Mouse (Mus musculus) ovary, postnatal 14 days (tissue): ENCODE measurements around the gene Nf1.

Experiments
- DNase-seq: peaks from one replicate; pipeline ENCODE4 v3.0.0; 2022; ENCODE audit warnings: low spot score

Nf1 gene

DNA sequence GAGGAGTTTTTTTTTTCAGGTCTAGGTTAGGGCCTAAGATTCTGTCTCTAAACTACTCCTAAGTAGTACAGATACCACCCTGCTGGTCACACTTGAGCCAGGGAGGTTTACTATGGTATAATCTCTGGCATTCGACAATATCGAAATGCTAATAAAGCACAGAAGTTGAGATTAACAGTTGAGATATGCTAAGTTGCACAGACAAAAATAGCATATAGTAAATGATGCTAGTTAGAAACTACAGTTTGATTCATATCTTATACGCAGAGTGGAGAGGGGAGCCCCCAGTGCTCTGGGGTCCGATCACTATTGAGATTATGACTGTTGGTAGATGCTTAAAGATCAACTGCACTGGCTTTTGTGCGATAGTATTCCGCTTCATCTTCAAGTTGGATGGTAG is 189.7 kb downstream of the Nf1 start:
- DNase-seq = no peak

DNA sequence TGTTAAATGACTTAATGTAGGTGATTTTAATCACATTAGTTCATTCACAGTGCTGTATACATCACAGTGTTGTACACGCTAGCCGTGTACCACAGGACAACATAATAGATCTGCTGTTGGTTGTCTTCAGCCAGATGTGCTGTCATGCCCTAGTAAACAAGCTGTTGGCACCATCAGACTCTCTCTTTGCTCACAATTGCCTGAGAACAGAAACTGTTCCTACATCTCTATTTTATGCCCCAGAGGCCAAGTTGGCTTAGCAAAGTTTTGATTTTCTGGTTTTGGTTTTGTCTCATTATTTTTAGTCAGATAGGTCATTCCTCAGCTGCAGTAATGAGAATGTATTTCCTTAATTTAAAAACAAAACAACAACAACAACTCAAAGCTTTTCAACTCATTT is 190.2 kb downstream of the Nf1 start:
- DNase-seq = no peak

DNA sequence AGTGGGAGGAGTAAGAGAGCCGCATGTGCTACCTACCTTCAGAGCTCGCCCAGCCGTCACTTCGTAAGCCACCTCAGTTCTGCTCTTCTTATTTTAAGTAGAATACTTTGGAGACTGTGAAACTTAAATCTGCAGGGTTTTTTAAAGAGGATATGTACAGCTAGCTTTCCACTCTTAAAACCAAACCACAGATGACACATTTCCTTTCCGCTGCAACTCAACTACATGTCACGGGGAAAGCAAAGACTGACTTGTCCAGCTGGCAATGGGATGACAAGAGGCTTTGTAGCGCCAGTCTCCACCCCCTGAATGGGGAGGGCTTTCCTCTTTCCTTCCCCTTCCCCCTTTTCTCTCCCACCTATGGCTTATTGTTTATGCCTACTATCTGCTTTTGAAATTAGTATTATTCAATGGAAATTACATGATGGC is 190.9 kb downstream of the Nf1 start, which contains the start of the genes Evi2 and Evi2a:
Evi2 (minus strand) TSS at position 257 of the 429 bp plus-strand sequence.
Evi2a (minus strand) TSS at position 277 of the 429 bp plus-strand sequence.
- DNase-seq = no peak

DNA sequence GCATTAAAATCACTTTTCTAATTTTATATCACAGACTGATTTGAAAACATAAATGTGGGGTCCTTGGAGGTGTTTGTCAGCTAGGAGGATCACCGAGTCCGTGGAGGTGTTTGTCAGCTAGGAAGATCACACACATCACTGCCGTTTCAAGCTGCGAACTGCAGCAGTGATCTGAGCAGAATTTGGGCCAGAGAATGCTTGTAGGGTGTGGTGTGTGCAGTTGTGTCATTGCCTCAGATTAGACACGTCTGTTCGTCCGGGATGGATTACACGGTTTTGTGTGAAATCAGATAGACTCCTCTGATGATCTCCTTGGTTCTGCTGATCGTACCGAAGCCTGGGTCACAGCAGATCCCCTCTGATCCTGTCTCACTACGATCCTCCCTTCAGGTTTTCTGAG is 191.3 kb downstream of the Nf1 start:
- DNase-seq = no peak

DNA sequence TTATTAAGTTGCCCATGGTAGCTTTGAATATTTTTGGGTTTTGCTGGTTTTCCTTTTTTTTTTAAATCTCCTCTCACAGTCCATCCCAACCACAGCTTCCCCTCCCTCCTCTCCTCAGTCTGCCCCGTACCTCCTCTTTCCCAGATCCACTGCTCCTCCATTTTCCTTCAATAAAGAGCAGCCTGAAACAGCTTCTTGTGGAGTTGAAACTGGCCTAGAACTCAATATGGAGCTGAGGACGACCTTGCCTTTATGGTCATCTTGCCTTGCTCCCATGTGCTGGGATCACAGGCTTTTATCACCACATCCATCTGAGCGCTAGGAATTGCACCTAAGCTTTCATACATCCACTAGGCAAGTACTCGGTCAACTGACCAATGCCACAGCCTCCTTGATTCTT is 192.0 kb downstream of the Nf1 start:
- no peak for DNase-seq

DNA sequence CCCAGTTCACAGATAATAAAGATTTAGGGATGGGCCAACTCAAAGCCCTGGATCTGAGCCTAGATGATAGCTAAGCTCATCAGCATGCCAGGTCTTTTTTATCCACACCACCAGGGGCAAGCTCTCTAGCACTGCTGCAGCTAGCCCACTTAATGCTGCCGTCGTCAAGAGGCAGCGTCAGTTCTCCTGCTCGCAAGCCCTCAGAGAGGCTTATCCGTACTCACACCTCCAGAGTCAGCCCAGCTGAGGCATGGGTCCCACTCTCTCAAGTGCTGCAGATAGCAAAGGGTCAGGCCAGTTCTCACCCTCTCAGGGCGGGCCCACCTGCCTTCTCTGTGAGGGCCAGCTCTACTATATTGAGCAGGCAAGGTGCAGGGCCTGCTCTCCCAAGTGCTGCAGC is 193.8 kb downstream of the Nf1 start:
- no peak for DNase-seq

DNA sequence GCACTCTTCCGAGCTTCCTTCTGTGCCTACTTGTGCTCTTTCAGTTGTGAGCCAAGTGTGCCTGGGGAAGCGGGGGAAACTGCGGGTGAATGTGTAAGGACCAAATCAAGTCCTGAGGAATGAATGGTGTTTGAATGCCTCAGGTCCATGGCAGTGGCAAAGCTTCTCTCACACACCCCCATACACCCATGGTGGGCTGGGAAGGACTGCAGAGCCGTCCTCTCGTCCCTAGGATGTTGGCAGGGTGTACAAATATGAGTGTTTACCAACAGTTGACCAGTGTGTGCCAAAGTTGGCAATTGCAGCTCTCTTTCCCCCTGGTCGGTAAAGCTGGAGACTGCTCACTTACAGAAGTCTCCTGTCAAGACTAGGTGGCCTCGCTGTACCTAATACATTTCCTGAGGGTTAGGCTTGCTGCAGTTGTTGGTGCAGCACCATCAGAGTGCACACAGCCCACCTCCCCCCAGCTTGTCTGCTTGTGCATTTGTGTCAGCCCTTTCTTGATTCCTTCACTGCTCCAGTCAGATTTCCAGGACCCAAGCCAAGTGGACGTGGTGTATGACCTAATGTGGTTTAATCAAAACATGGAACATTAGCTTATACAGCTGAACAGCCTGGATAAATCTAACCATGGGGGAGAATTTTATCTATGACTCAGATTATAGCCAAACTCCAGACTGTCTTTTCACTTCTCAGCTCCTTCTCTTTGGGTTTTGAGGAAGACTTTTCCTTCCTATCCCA is 194.6 kb downstream of the Nf1 start:
- no peak for DNase-seq

DNA sequence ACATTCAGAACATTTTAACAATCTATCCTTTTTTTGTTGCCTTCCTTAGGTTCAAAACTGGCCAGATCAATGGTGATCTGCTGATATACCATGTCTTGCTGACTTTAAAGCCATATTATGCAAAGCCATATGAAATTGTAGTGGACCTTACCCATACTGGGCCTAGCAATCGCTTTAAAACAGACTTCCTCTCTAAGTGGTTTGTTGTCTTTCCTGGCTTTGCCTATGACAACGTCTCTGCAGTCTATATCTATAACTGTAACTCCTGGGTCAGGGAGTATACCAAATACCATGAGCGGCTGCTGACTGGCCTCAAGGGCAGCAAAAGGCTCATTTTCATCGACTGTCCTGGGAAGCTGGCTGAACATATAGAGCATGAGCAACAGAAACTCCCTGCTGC is 196.1 kb downstream of the Nf1 start:
- no peak for DNase-seq

DNA sequence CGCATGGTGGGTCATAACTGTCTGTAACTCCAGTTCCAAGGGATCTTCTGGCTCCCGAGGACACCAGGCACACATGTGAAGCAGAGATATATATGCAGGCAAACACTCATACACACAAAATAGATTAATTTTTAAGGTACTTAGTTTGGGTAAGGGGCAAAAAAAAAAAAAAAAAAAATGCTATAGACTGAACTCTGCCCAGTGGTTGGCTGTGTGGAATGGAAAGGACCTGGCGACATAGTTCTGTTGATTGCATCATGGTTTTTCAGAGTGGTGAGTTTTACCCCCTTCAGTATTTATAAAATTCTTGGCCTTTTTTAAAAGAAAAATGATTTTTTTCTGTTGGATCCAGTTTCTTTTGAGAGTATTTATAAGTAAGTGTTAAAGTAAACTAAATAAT is 196.8 kb downstream of the Nf1 start:
- no peak for DNase-seq

DNA sequence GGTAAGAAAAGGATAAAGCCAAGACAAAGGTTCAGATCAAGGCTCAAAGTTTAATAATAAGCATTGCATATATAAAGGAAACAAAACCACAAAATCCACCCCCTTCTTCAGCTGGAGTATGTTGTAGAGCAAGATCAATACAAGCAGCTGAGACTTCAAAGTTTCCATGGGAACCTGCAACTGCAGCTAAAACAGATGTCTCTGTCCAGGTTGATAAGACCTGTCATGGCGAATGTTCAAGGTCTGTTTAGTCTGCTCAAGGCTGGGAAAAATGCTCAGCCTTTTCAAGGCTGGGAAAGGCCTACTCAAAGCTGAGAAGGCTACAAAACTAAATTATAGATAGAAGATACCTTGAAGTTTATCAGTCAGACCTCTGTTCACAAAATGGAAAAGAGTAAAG is 213.1 kb downstream of the Nf1 start:
- no peak for DNase-seq

DNA sequence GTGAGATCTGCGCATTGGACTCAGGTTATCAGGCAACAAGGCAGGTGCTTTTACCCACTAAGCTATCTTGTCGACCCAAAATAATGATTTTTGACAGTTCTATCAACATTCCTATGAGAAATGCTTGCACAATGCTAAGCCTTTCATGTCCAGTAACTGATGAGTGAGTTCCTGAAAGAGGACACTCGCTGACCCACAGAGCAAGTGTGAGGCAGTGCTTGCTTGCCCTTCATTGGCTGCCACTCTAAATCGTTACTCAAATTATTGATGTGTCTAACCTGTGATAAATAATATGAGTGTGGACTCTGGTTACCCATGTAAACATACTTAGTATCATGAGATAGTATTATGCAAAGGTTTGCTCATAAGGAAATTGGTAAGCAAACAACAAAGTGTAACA is 221.0 kb downstream of the Nf1 start:
- no peak for DNase-seq

DNA sequence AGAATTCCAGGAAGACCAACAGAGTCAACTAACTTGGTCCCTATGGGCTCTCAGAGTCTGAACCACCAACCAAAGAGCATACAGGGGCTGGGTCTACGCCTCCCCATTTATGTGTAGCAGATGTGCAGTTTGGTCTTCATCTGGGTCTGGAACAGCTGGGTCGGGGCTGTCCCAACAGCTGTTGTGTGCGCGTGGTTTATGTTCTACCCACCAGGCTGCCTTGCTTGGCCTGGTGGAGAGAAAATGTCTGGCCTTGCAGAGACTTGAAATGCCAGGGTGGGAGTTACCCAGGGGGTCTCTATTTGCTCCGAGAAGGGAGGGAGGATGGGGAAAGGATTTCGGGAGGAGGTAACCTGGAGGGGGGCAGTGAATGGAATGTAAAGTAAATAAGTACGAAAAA is 224.0 kb downstream of the Nf1 start:
- DNase-seq = no peak

DNA sequence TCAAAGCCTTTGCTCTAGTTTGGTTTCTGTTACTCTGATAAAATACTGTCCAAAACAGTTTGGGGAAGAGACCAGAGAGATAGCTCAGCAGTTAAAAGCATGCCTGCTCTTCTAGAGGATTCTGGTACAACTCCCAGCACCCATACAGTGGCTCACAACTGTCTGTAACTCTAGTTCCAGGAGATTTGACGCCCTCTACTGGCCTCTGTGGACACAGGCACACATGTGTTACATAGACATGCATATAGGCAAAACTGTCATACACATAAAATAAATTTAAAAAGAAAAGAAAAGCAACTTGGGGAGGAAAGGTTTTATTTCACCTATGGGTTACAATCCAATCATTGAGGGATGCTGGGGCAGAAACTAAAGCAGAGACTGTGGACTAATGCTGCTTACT is 227.5 kb downstream of the Nf1 start:
- DNase-seq = no peak

DNA sequence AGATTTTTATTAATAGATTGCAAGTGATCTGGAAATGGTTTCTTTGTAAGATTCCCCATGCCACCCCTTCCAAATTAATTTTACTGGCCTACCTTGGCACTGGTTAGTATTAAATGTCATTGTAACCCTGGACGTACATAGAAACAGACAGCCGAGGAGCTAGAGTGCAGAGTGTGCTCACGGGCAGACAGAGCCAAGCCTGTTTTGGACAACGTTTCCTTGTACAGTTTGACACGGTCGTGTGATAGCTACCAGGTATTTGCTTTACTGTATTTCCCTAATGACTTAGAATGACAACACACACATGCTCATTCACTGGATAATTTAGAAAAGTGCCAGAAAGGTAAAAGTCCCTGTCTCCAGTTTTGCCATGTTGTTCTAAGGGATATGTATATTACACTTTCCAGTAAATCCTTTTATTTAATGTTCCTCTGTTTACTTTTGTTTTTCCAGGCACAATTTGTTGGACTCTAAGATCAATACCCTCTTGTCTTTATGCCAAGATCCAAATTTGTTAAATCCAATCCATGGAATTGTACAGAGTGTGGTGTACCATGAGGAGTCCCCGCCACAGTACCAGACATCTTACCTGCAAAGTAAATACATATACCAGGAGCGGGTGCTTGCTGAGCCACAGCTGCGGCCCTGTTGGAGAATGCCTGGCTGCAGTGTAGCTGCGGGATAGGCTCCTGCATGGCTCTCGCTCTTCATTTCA is 228.9 kb downstream of the Nf1 start:
- no peak for DNase-seq

DNA sequence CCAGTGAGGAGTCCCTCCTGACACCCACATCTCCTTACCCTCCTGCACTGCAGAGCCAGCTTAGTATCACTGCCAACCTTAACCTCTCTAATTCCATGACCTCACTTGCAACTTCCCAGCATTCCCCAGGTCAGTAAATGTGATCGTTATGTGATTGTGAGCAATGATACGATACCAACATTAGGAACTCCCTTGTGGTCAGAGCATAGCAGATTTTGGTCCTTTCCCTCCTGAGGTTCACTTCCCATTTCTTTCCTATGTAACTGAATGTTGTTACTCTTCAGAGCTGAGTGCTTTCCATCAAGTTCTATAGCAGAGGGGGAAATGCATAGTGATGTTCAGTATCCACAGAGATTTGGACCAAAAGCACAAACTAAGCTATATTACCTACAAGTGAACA is 230.8 kb downstream of the Nf1 start:
- no peak for DNase-seq

DNA sequence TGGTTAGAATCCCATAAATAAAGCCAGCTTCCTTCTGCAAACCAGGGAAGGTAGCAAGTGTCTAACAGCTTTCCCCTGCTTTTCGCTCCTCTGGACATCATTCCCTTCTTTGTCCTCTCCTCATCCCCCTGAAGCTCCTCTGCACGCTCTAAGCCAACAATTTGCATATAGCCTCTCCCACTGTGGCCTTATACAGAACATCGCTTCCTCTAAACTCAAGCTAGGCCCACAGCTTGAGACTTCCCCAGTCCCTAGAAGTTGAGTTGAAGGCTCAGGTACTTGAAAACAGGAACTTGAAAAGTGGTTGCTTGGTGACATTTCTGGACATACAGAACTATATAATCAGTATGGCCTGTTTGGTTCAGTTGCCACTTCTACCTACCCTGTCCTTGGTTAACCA is 234.3 kb downstream of the Nf1 start:
- DNase-seq = no peak

DNA sequence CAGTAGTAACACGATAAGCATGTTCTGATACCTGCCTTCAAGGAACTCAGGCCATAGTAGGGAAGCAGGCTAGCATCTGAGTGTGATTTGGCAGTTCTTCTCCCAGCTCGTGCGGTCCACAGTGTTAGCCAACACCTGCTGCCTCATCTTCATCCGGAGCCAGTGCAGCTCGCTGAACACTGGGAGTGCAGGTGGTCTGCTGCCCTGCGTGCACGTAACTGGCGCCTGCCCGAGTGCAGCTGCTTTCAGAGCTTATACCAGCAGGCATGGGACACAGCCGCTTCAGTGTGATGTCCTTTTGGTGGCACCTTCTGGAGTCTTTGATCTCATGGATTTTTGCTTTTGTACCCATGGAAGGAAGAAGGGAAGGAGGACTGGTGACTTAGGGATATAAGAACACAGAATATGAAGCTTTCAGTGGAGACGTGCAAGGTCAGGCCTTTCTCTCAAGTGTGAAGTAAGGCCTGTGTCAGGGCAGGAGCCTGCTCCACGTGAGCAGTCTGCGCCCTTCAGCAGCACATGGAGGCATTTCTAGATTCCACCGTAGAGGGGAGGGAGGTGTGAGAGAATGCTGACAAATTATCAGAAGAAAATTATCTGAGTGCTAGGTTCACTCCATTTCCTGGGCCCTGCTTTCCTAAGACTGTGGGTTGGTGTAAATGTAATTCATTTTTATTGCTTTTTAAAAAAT is 236.0 kb downstream of the Nf1 start:
- no peak for DNase-seq

DNA sequence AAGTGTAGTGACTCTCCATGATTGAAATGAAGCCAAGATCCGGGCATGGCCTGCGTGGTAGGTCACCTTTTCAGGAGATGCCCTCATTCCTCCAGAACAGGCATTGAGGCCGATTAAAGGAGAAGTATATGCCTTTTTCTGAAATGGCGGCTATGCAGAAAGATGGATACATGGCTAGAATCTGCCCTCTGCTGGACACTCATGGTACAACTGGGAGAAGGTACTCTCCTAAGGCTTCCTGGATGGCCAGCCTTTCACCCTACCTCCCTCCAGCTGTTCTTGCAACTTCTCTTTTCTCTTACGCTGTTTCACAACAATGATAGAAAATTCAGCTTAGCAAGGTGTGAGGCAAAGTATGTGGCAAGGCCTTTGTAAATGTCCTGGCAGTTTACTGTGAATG is 238.2 kb downstream of the Nf1 start:
- DNase-seq = peak; percentile 72

DNA sequence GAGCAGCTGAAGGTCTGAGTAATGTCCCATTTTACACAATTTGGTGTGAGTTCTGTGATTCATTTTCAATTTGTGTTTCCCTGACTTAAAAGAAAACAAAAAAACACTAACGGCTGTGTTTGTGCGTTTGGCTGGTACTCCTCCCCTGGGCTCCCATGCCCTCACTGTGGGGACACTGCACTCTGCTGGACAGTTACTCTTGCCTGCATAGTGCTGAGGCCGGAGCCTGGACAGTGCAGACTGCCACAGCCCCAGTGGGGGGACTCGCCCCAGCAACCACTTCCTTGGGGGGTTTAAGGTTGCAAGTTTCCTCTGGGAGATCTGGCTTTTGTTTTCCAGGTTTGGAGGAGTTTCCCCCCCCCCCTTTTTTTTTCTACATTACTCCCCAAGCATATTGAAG is 241.2 kb downstream of the Nf1 start:
- DNase-seq = no peak

DNA sequence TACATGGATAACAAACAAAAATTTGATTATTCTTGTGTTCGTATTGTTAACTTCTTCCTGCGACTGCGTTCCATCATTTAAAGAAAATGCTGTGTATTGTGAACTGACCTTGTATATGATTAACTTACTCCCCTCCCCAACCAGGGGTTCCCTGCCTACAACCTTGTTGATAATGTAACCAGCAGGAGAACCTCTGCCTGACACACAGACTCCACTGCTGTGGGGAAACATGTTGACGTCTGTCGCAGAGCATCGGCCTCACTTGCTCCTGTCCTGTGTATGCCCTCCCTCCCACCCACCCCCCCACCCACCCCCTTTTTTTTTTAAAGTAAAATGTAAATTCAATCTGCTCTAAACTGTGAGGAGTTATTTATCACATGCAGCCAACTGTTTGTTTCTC is 241.8 kb downstream of the Nf1 start:
- DNase-seq = no peak

DNA sequence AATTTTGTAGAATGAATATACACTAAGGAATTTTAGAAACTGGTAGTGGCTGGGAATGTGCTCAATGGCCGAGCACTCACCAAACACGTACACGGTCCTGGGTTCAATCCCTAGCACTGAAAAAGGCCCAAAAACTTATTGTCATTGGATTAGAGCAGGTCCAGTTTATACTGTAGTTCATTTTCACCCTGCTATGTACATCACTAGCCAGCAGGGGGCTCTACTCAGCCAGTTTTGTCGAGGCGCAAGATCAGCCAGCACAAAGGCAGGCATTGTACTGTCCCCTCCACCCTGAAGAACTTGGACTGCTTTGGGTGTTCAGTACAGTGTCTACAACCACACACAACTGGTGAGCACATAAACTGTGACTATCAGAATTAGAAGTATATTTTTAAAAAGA is 244.7 kb downstream of the Nf1 start:
- DNase-seq = peak; percentile 55

DNA sequence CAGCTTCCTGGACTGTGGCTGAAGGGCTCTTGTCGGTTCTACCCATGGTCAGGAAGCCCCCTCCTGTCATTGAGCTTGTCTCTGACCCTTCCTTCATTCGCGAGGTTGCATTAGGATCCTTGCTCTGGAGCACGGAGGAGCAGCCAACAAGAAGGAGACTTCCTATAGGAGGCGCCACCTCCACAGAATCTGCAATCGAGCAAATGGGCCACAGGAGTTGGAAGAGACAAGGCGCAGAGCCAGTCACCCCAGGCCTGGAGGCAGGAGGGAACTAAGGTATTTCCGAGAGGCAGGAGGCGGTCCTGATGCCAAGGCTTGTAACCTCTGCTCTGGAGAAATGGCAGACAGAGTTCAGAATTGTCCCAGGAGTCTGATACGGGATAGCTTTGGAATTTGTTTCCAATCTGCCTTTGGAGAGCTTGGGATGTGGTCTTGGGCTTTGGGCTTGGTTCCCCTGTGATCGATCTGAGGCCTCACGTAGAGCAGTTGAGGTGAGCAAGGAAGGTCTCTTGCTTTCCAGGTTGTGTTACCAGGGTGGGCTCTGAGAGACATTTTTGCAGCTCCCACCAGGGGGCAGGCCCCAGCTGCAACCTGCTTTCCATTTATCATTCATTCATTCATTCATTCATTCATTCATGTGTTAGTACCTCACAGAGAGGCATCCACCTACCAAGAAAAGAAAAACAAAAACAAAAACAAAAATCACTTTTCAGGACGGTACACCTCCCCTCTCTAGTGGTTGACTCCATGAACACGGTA is 250.0 kb downstream of the Nf1 start:
- no peak for DNase-seq
